Mouse (Mus musculus): ENCODE results near the gene Srbd1. TPM values are rescaled to one million over a fixed set of nuclear protein-coding genes. Genes with fewer than 3 reads are reported as not detected.

Srbd1 gene
- polyA plus RNA-seq, 1 experiment from 2014 or later: 4.0 TPM

DNA sequence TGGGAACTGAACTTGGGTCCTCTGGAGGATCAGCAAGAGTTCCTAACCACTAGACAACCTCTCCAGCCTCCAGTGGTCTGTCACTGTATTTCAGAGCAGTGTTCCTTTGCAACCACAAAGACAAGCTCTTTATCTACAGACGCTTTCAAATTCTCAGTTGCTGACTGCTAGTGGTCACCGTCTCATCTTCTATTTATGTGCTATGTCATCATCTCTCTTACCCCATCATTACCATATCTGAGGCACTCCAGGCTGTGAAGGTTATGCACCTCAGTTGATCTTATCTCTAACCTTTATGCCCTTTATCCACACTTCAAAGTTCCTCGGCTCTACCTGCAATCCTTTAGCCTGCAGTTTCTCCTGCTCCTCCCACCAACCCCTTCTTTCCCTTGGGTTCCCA is 163.1 kb downstream of the Srbd1 start:
- TF ChIP-seq CTCF (IDR thresholded peaks at IDR 0.05): no peak
- no peak for TF ChIP-seq EP300 (IDR thresholded peaks at IDR 0.05)
- WGBS: 74% methylated on average over 3 of the region's 3 CpGs
- ATAC-seq: no peak

DNA sequence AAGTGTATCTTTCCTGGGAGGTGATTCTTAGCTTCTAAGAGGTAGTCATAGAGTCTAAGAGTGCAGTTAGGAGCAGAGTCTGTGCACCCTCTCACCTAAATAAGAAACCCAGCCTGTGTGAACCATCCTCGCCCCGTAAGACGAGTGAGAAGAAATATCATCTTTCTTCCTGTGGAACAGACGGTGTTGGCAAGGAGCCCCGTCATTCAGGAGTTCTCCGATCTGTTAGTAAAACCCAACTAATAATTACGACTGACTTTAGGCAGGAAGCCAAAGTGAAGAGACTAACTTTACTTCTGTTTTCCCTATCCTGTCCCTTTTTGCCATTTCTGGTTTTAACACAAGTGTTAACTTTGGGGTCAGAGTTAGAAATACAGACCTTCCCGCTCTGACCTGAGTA is 166.1 kb downstream of the Srbd1 start:
- Histone ChIP-seq H3K27ac (ENCODE audit: low read length) (no peak overlapping the region), H3K27me3 (replicated peaks; ENCODE audit: insufficient read depth, low read length) (no peaks in the 10 kb centered on the region), H3K4me3 (ENCODE audit: low read depth, low read length) (no peak overlapping the region), H3K4me1 (ENCODE audit: insufficient read depth, low read depth, low read length) (no peaks in the 10 kb centered on the region), H3K4me2 (replicated peaks; ENCODE audit: low read depth, low read length) (no peak overlapping the region), H3K36me3 (ENCODE audit: insufficient read depth, low read length) (no peaks in the 10 kb centered on the region), H3K9ac (replicated peaks; ENCODE audit: low read depth) (no peak overlapping the region), H3K9me3 (ENCODE audit: low read length) (no peaks in the 10 kb centered on the region)
- 57% methylated on average over 8 of the region's 8 CpGs for WGBS
- no peak for ATAC-seq
- TF ChIP-seq EP300 (IDR thresholded peaks at IDR 0.05) (no peak), CTCF (IDR thresholded peaks at IDR 0.05) (no peak)
- DNase-seq (ENCODE audit: low spot score): no peak

More for the DNA sequence above, 163.1 kb downstream of the Srbd1 start:
- no peak for DNase-seq (ENCODE audit: low spot score)
- Histone ChIP-seq H3K4me1 (ENCODE audit: insufficient read depth, low read depth, low read length) (no peaks in the 10 kb centered on the region), H3K27me3 (replicated peaks; ENCODE audit: insufficient read depth, low read length) (no peaks in the 10 kb centered on the region), H3K9ac (replicated peaks; ENCODE audit: low read depth) (no peak overlapping the region), H3K36me3 (ENCODE audit: insufficient read depth, low read length) (no peaks in the 10 kb centered on the region), H3K9me3 (ENCODE audit: low read length) (no peaks in the 10 kb centered on the region), H3K4me3 (ENCODE audit: low read depth, low read length) (no peak overlapping the region), H3K27ac (ENCODE audit: low read length) (no peak overlapping the region), H3K4me2 (replicated peaks; ENCODE audit: low read depth, low read length) (no peak overlapping the region)

DNA sequence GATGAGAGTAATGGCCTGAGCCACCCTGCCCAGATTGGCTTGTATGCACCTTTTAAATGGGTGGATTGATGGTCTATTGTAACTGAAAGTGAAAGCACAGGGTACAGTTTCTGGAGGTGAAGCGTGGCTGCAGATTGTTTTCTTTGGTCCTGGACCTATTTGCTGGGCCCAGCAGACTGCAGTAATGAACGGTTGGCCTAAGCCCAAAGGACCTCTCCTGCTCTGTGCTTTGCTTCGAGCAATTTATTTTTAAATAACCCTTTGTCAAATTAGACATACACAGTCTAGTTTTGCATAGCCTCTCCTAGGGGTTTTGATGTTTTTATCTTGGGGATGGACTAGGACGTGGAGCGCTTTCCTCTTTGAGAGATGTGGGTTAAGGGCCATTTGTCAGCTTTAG is 169.9 kb downstream of the Srbd1 start:
- DNase-seq (ENCODE audit: low spot score) (no peak), ATAC-seq (no peak)
- H3K4me1 ChIP-seq (ENCODE audit: insufficient read depth, low read depth, low read length): no peaks in the 10 kb centered on the region

DNA sequence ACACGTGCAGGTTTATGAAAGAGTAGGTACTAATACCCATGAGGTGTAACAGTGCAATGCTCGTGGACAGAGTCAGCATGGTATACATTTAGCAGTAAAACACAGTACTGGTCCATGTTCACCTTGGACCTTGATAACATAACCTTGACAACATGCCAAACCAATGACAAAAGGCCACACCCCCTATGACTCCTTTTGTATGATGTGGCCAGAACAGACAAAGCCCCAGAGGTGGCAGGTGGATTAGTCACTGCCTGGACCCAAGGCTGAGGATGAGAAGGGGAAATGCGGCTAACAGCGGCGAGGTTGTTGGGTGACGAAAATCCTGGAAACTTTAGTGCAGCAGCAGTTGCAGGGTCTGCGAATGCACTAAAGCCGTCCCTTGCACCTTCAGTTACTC is 170.4 kb downstream of the Srbd1 start:
- no peak for DNase-seq (ENCODE audit: low spot score)
- TF ChIP-seq EP300 (IDR thresholded peaks at IDR 0.05) (no peak), CTCF (IDR thresholded peaks at IDR 0.05) (no peak)

More for the DNA sequence above, 169.9 kb downstream of the Srbd1 start:
- no peak for TF ChIP-seq CTCF (IDR thresholded peaks at IDR 0.05)
- no peak for TF ChIP-seq EP300 (IDR thresholded peaks at IDR 0.05)
- Histone ChIP-seq H3K9me3 (ENCODE audit: low read length) (no peaks in the 10 kb centered on the region), H3K4me2 (replicated peaks; ENCODE audit: low read depth, low read length) (no peak overlapping the region), H3K27me3 (replicated peaks; ENCODE audit: insufficient read depth, low read length) (no peaks in the 10 kb centered on the region), H3K27ac (ENCODE audit: low read length) (no peak overlapping the region), H3K9ac (replicated peaks; ENCODE audit: low read depth) (no peak overlapping the region), H3K4me3 (ENCODE audit: low read depth, low read length) (no peak overlapping the region), H3K36me3 (ENCODE audit: insufficient read depth, low read length) (no peaks in the 10 kb centered on the region)
- WGBS: 46% methylated on average over 5 of the region's 5 CpGs

DNA sequence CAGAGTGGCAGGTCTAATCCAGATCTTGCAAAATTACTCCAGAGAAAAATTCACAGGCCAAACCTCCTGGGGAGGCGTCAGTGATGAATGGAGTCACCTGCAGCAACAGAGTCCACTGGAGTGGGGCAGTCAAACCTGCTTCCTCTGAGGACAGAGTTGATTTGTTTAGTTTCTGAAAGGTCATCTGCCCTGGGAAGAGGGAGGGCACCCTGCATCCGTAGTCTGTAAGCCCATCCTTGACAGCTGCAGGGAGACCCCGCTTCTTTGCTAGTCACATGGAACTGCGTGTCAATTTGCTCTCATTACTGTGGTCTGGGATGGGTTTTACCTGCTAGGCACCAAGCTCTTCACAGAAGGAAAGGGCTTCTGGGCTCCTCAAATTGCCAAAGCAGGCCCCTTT is 173.9 kb downstream of the Srbd1 start:
- H3K9me3 ChIP-seq (ENCODE audit: low read length): no peaks in the 10 kb centered on the region
- H3K27ac ChIP-seq (ENCODE audit: low read length): no peak overlapping the region
- H3K4me3 ChIP-seq (ENCODE audit: low read depth, low read length): no peak overlapping the region
- H3K4me1 ChIP-seq (ENCODE audit: insufficient read depth, low read depth, low read length): no peaks in the 10 kb centered on the region
- 30% methylated on average over 4 of the region's 4 CpGs for WGBS
- no peaks in the 10 kb centered on the region for H3K27me3 ChIP-seq (replicated peaks; ENCODE audit: insufficient read depth, low read length)
- H3K9ac ChIP-seq (replicated peaks; ENCODE audit: low read depth): no peak overlapping the region
- no peak overlapping the region for H3K4me2 ChIP-seq (replicated peaks; ENCODE audit: low read depth, low read length)
- DNase-seq (ENCODE audit: low spot score): no peak
- ATAC-seq: no peak
- no peaks in the 10 kb centered on the region for H3K36me3 ChIP-seq (ENCODE audit: insufficient read depth, low read length)
- TF ChIP-seq CTCF (IDR thresholded peaks at IDR 0.05): no peak
- no peak for TF ChIP-seq EP300 (IDR thresholded peaks at IDR 0.05)

More for the DNA sequence above, 170.4 kb downstream of the Srbd1 start:
- H3K9me3 ChIP-seq (ENCODE audit: low read length): no peaks in the 10 kb centered on the region
- no peak overlapping the region for H3K4me2 ChIP-seq (replicated peaks; ENCODE audit: low read depth, low read length)
- no peaks in the 10 kb centered on the region for H3K36me3 ChIP-seq (ENCODE audit: insufficient read depth, low read length)
- no peaks in the 10 kb centered on the region for H3K4me1 ChIP-seq (ENCODE audit: insufficient read depth, low read depth, low read length)
- 90% methylated on average over 8 of the region's 8 CpGs for WGBS
- H3K27me3 ChIP-seq (replicated peaks; ENCODE audit: insufficient read depth, low read length): no peaks in the 10 kb centered on the region
- H3K27ac ChIP-seq (ENCODE audit: low read length): no peak overlapping the region
- H3K4me3 ChIP-seq (ENCODE audit: low read depth, low read length): no peak overlapping the region
- ATAC-seq: no peak
- H3K9ac ChIP-seq (replicated peaks; ENCODE audit: low read depth): no peak overlapping the region

DNA sequence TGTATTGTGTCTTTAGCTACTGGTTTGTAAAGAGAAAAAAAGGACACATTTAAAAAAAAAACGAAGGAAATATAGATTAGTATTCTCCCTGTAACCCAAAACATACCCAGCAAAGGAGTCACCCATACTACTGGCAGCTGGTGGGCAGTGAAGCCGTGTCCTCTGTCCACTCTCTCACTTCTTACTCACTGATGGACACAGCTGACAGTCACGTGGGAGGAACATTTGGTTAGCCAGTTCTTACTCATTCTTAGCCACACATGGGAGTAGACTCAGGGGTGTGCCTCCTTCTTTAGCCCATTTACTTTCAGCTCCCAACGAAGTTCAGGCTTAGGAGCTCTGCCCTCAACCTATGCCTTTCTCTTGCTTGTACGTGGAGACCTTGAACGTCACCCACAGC is 183.3 kb downstream of the Srbd1 start:
- H3K4me3 ChIP-seq (ENCODE audit: low read depth, low read length): no peak overlapping the region
- H3K4me2 ChIP-seq (replicated peaks; ENCODE audit: low read depth, low read length): no peak overlapping the region
- no peak for DNase-seq (ENCODE audit: low spot score)
- TF ChIP-seq CTCF (IDR thresholded peaks at IDR 0.05) (no peak), EP300 (IDR thresholded peaks at IDR 0.05) (no peak)
- no peaks in the 10 kb centered on the region for H3K27me3 ChIP-seq (replicated peaks; ENCODE audit: insufficient read depth, low read length)
- H3K9me3 ChIP-seq (ENCODE audit: low read length): no peaks in the 10 kb centered on the region
- no peaks in the 10 kb centered on the region for H3K36me3 ChIP-seq (ENCODE audit: insufficient read depth, low read length)
- ATAC-seq: no peak
- H3K4me1 ChIP-seq (ENCODE audit: insufficient read depth, low read depth, low read length): no peaks in the 10 kb centered on the region
- WGBS: 62% methylated on average over 6 of the region's 6 CpGs
- no peak overlapping the region for H3K27ac ChIP-seq (ENCODE audit: low read length)
- H3K9ac ChIP-seq (replicated peaks; ENCODE audit: low read depth): no peak overlapping the region

DNA sequence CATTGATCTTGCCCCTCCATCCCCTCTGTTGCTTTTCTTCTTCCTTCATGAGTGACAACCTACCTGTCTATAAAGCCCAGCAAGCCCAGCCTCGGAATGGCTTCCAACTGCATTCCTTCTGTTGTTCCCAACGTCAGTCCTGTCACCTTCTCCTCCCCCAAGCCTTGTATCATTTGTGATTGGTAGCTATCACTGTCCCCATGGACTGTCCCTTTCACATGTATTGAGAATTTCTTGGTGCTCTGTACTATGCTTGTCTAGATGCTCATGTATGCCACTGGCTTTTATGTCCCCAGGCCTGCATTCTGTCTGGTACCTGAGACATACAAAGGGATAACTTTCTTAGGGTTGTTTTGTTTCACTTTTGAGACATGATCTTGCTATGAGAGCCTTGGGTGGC is 193.2 kb downstream of the Srbd1 start:
- no peak for DNase-seq (ENCODE audit: low spot score)
- Histone ChIP-seq H3K4me1 (ENCODE audit: insufficient read depth, low read depth, low read length) (no peaks in the 10 kb centered on the region), H3K27ac (ENCODE audit: low read length) (no peak overlapping the region), H3K4me2 (replicated peaks; ENCODE audit: low read depth, low read length) (no peak overlapping the region), H3K4me3 (ENCODE audit: low read depth, low read length) (no peak overlapping the region), H3K27me3 (replicated peaks; ENCODE audit: insufficient read depth, low read length) (no peaks in the 10 kb centered on the region), H3K36me3 (ENCODE audit: insufficient read depth, low read length) (no peaks in the 10 kb centered on the region), H3K9me3 (ENCODE audit: low read length) (no peaks in the 10 kb centered on the region), H3K9ac (replicated peaks; ENCODE audit: low read depth) (no peak overlapping the region)
- TF ChIP-seq CTCF (IDR thresholded peaks at IDR 0.05) (no peak), EP300 (IDR thresholded peaks at IDR 0.05) (no peak)
- no peak for ATAC-seq
- 66% methylated on average over 2 of the region's 2 CpGs for WGBS
